Mouse (Mus musculus) mouse embryonic stem cell (cell line): Measurements from ENCODE around the gene Itm2c.

Experiments
- in situ Hi-C, 2 experiments: fragments of 300-500 bp; cut with MboI; formaldehyde crosslinking; loops; 1 replicate in 1 of 2; 3 replicates in 1 of 2; pipeline ENCODE4 v1.14.3; 2019 to 2020; ENCODE audit warnings: low sequenced_read_pairs in 2 of 2, low pct_unique_long_range_greater_than_20kb in 1 of 2, mixed read lengths in 1 of 2; ENCODE audit not compliant: unreplicated experiment in 1 of 2

Itm2c gene

GRCm38 (mm10) chr1:85894231-85894747 is at the start of gene Itm2c:
Gene Itm2c, plus strand, starts transcription at chr1:85894281.
- in situ Hi-C loops = loop anchor here in 1 of 2 experiments (5.0 kb wide), 1 partner anchor 37 kb away; no protein-coding TSS in a partner anchor

- in situ Hi-C loops = no loop called here
Observed at GRCm38 (mm10) chr1:85844981-85845380, 49.1 kb upstream of the Itm2c start.

GRCm38 (mm10) chr1:85845476-85845875 is 48.6 kb upstream of the Itm2c start:
- in situ Hi-C loops = no loop called here

- in situ Hi-C loops = no loop called here
Observed at GRCm38 (mm10) chr1:85849016-85849415, 45.1 kb upstream of the Itm2c start.

GRCm38 (mm10) chr1:85850851-85851250 is 43.2 kb upstream of the Itm2c start:
- in situ Hi-C loops = loop anchor here (5.0 to 10.0 kb wide), 2 partner anchors 154 to 156 kb away; no protein-coding TSS in a partner anchor

GRCm38 (mm10) chr1:85852996-85853689 is 40.9 kb upstream of the Itm2c start:
- in situ Hi-C loops = loop anchor here (5.0 to 10.0 kb wide), 2 partner anchors 152 to 154 kb away; no protein-coding TSS in a partner anchor

- in situ Hi-C loops = loop anchor here (5.0 to 10.0 kb wide), 2 partner anchors 151 to 153 kb away; no protein-coding TSS in a partner anchor
Observed at GRCm38 (mm10) chr1:85853865-85854264, 40.2 kb upstream of the Itm2c start.

- in situ Hi-C loops = loop anchor here (5.0 to 10.0 kb wide), 2 partner anchors 150 to 153 kb away; no protein-coding TSS in a partner anchor
Observed at GRCm38 (mm10) chr1:85854475-85854874, 39.6 kb upstream of the Itm2c start.

GRCm38 (mm10) chr1:85856266-85856665 is 37.8 kb upstream of the Itm2c start:
- in situ Hi-C loops = loop anchor here (5.0 to 10.0 kb wide), 2 partner anchors 36 to 149 kb away; partner anchors contain the start of gene Itm2c (in 1 of the 2)

- in situ Hi-C loops = loop anchor here (5.0 to 10.0 kb wide), 2 partner anchors 35 to 147 kb away; partner anchors contain the start of gene Itm2c (in 1 of the 2)
Observed at GRCm38 (mm10) chr1:85857261-85857754, 36.8 kb upstream of the Itm2c start.

- in situ Hi-C loops = no loop called here
Observed at GRCm38 (mm10) chr1:85864383-85864782, 29.7 kb upstream of the Itm2c start.

- in situ Hi-C loops = no loop called here
Observed at GRCm38 (mm10) chr1:85870001-85870400, 24.1 kb upstream of the Itm2c start.

GRCm38 (mm10) chr1:85870546-85870945 is 23.5 kb upstream of the Itm2c start:
- in situ Hi-C loops = no loop called here

GRCm38 (mm10) chr1:85882003-85882402 is 12.1 kb upstream of the Itm2c start:
- in situ Hi-C loops = no loop called here

GRCm38 (mm10) chr1:85887221-85887620 is 6.9 kb upstream of the Itm2c start:
- in situ Hi-C loops = no loop called here

- in situ Hi-C loops = loop anchor here in 1 of 2 experiments (5.0 kb wide), 1 partner anchor 38 kb away; no protein-coding TSS in a partner anchor
Observed at GRCm38 (mm10) chr1:85894748-85895360, 773 bp downstream of the Itm2c start.

GRCm38 (mm10) chr1:85895391-85895837 is 1.3 kb downstream of the Itm2c start:
- in situ Hi-C loops = no loop called here

GRCm38 (mm10) chr1:85896110-85896509 is 2.0 kb downstream of the Itm2c start:
- in situ Hi-C loops = no loop called here
